Mouse (Mus musculus): ENCODE measurements around the gene Pitpnm1.

Pitpnm1 gene

DNA sequence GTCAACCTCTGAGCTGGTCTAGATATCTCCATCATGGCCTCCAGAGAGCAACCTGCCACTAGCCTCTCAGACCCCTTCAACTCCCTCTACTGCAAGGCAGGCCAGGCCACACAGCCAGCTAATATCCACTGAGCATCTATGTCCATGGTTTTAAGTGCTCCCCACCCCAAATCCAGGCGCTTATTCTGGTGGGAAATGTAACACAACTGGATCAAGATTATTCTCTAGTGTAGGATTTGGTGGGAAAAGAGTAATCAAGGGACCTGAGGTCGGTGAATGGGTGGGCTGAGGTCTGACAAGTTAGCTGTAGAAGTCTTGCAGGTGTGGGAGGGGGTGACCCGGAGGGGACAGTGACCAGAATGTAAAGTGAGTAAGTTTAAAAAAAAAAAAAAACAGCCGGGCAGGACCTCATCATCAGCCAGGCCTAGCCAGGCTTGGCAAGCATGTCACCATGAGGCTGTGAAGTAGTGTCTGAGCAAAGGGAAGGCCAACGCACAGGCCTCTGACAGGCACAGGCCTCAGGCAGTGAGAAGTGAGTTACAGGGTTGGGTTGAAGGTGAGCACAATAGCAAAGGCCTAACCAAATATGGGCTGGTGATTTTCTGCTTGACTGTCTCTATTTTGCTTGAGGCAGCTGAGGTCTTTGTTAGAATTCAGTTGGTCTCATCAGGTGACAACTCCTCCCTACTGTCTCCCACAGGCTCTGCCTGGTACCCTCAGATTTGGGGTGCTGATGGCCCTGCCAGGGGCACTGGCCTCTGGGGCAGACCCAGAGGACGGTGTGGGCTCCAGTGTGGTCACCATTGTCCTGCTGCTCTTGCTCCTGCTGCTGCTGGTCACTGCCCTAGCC, 55.6 kb downstream of the Pitpnm1 start:
- DNase-seq (ENCODE audit: low spot score) = no peak

GRCm38 (mm10) chr19:4156073-4156579, 56.3 kb downstream of the Pitpnm1 start:
- no peak for DNase-seq (ENCODE audit: low spot score)

DNA sequence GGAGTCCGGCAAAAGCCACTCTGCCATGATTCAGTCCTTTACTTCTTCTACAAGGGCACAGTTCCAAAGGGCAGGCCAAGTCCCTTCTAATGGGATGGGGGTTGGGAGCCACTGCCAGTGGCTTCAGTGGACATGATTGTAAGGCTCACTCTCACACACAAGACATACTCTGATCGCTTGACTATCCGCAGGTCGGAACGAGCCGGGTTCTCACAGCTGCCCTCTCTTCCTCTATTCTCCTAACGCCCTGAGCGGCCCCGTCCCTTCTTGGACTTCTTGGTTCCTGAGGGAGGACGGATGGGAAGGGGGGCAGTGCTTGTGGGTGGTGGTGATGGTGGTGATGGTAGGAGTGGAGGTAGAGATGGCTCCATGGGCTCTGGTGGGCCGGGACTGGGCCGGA, 57.0 kb downstream of the Pitpnm1 start:
- DNase-seq (ENCODE audit: low spot score) = no peak

GRCm38 (mm10) chr19:4159049-4159448, 59.3 kb downstream of the Pitpnm1 start:
- no peak for DNase-seq (ENCODE audit: low spot score)

DNA sequence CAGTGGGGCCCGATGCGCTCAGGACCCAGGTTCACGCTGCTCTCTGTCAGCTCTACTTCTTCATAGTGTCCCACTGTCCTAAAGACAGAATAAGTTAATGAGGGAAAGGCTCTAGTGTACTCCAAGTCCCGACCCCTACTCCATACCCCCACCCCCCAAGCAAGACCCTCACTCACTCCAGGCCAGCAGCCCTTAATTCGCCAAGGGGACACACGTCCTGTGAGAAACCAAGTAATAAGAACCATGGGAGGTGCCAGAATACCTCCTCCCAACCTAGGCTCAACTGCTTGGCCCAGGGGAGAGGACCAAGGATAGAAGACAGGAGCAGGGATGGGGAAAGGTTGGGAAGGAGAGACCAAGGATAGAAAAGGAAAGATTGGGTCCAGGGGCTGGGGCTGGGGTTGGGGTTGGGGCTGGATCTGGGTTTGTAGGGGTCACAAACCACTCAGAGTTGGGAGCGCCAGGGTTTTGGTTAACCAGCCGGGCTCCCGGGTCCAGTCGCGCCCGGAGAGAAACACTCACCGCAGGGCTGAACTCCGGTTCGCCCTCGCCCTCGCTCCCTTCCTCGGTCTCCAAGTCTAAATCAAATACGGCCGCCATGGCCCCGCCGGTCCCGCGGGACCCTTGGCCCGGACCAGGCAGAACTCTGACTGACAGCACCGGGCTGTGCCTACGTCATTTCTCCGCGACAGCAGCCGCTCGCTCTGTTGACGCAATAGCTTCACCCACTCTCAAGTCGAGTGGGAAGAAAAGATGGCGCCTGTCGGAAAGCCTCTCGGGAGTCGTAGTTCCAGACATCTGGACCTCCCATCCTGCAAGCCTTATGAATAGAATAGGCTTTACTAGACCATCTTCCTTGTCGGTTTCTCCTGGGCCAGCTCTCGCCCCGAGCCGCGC, 63.1 kb downstream of the Pitpnm1 start, which contains the start of gene Rps6kb2:
Gene Rps6kb2 (minus strand): TSS at position 709 of the 897 bp plus-strand sequence.
- peak; percentile 91 for DNase-seq (ENCODE audit: low spot score)

DNA sequence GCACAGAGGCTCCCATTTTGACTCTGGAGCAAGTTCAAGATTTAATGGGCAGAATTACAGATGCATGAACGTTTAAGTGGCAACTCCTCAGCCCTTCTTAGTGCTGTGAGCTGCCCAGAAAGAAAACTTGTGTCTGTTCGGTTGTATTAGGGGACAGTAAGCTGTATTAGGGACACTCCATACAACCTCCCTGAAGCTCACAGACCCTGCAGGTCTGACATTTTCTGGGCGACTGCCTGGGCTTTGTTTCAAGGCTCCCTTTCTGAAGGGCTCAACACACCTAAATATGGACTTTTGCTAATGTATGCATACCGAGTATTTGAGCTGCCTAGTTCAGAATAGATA, 63.7 kb downstream of the Pitpnm1 start:
- no peak for DNase-seq (ENCODE audit: low spot score)
